Mouse (Mus musculus) kidney, postnatal 14 days (tissue): ENCODE data around the gene Gm12216.

Experiments used
- DNase-seq: peaks from one replicate; pipeline ENCODE4 v3.0.0; 2022; ENCODE audit warnings: mixed read lengths

Gm12216 gene

GRCm38 (mm10) chr11:53794671-53795557 is 64.1 kb downstream of the Gm12216 start:
- peak; percentile 73 for DNase-seq

GRCm38 (mm10) chr11:53794015-53794414 is 65.0 kb downstream of the Gm12216 start:
- DNase-seq: no peak

GRCm38 (mm10) chr11:53792986-53793385 is 66.1 kb downstream of the Gm12216 start:
- no peak for DNase-seq

GRCm38 (mm10) chr11:53789277-53789676 is 69.8 kb downstream of the Gm12216 start:
- no peak for DNase-seq

- DNase-seq: peak; percentile 72
Observed at GRCm38 (mm10) chr11:53788196-53788595, 70.9 kb downstream of the Gm12216 start.

- DNase-seq: peak; percentile 47
Observed at GRCm38 (mm10) chr11:53786058-53787031, 72.7 kb downstream of the Gm12216 start.

GRCm38 (mm10) chr11:53785311-53785936 is 73.6 kb downstream of the Gm12216 start:
- DNase-seq: no peak

GRCm38 (mm10) chr11:53783288-53783687 is 75.8 kb downstream of the Gm12216 start:
- DNase-seq: peak; percentile 45

- peak; percentile 56 for DNase-seq
Observed at GRCm38 (mm10) chr11:53781964-53782363, 77.1 kb downstream of the Gm12216 start.

- no peak for DNase-seq
Observed at GRCm38 (mm10) chr11:53781201-53781775, 77.8 kb downstream of the Gm12216 start.

- DNase-seq: no peak
Observed at GRCm38 (mm10) chr11:53780262-53780661, 78.8 kb downstream of the Gm12216 start.

- DNase-seq: no peak
Observed at GRCm38 (mm10) chr11:53779808-53780207, 79.2 kb downstream of the Gm12216 start.

GRCm38 (mm10) chr11:53778455-53778854 is 80.6 kb downstream of the Gm12216 start:
- no peak for DNase-seq

GRCm38 (mm10) chr11:53777736-53778135 is 81.3 kb downstream of the Gm12216 start:
- DNase-seq: no peak

GRCm38 (mm10) chr11:53774659-53775255 is 84.3 kb downstream of the Gm12216 start:
- no peak for DNase-seq

- DNase-seq: no peak
Observed at GRCm38 (mm10) chr11:53773641-53774360, 85.3 kb downstream of the Gm12216 start.

- no peak for DNase-seq
Observed at GRCm38 (mm10) chr11:53773087-53773486, 86.0 kb downstream of the Gm12216 start, which contains the start of gene Gm17334. Gene Gm17334 (minus strand): TSS chr11:53773187.

- DNase-seq: no peak
Observed at GRCm38 (mm10) chr11:53772536-53772935, 86.5 kb downstream of the Gm12216 start.

- DNase-seq: no peak
Observed at GRCm38 (mm10) chr11:53771001-53771744, 87.9 kb downstream of the Gm12216 start.

- DNase-seq: peak; percentile 86
Observed at GRCm38 (mm10) chr11:53770125-53770791, 88.8 kb downstream of the Gm12216 start.
